Mouse (Mus musculus) limb, embryonic 11.5 days (tissue): ENCODE results near the gene Abhd17c. TPM values are rescaled to one million over a fixed set of nuclear protein-coding genes. Genes with fewer than 3 reads are reported as not detected.

ENCODE experiments used
- ATAC-seq: fragments of 200-750 bp; cut with Nextera tagmentation; 2 replicates; pipeline ENCODE4 v1.8.0; 2017; ENCODE audit warnings: low read depth; ENCODE audit not compliant: insufficient number of reproducible peaks, low FRiP score, low TSS enrichment
- DNase-seq: peaks from one replicate; pipeline ENCODE4 v3.0.0-alpha.2; 2015; ENCODE audit warnings: low spot score
- H3K27ac ChIP-seq: fragments of 300-500 bp; sonication (generic); replicated peaks from 2 replicates; pipeline ENCODE4 v1.5.1; 2014; ENCODE audit warnings: low read depth, mild to moderate bottlenecking, low read length
- H3K27me3 ChIP-seq: fragments of 300-500 bp; sonication (generic); 2 replicates; pipeline ENCODE4 v1.6.1; 2014; ENCODE audit warnings: mild to moderate bottlenecking, low read length, mixed read lengths; ENCODE audit not compliant: control insufficient read depth, insufficient read depth
- H3K36me3 ChIP-seq: fragments of 300-500 bp; sonication (generic); 2 replicates; pipeline ENCODE4 v1.6.1; 2014; ENCODE audit warnings: mild to moderate bottlenecking, low read length, moderate library complexity, mixed read lengths; ENCODE audit not compliant: control insufficient read depth, insufficient read depth
- H3K4me1 ChIP-seq: fragments of 300-500 bp; sonication (generic); 2 replicates; pipeline ENCODE4 v1.6.1; 2014; ENCODE audit warnings: low read length, mixed read lengths; ENCODE audit not compliant: control insufficient read depth, insufficient read depth
- H3K4me2 ChIP-seq: fragments of 300-500 bp; sonication (generic); 2 replicates; pipeline ENCODE4 v1.6.1; 2014; ENCODE audit warnings: low read depth, mild to moderate bottlenecking, moderate library complexity; ENCODE audit not compliant: severe bottlenecking
- H3K4me3 ChIP-seq: fragments of 300-500 bp; sonication (generic); 2 replicates; pipeline ENCODE4 v1.5.1; 2014; ENCODE audit warnings: low read depth, low read length
- H3K9ac ChIP-seq: fragments of 300-500 bp; sonication (generic); 2 replicates; pipeline ENCODE4 v1.6.1; 2014; ENCODE audit warnings: mild to moderate bottlenecking, low read length
- H3K9me3 ChIP-seq: fragments of 300-500 bp; sonication (generic); 2 replicates; pipeline ENCODE4 v1.6.1; 2016; ENCODE audit warnings: low read length; ENCODE audit not compliant: control insufficient read depth
- WGBS: fragments of 180-500 bp; shearing (Covaris S2); extraction: QIAGEN DNeasy Blood & Tissue Kit; methylation state at CpG from one replicate; pipeline ENCODE4 v1.1.7; 2014; 5-methylcytosine and 5-hydroxymethylcytosine counted together
- polyA plus RNA-seq: library from polyadenylated mRNA; unstranded; fragments of >200 nt; fragmentation: Nextera tagmentation; extraction: Ambion mirVana; gene quantifications from 2 replicates; pipeline ENCODE4 v1.2.1, GENCODE M21; 2014

The Abhd17c gene
- polyA plus RNA-seq, 1 experiment from 2014 or later, result 51.8 TPM

DNA sequence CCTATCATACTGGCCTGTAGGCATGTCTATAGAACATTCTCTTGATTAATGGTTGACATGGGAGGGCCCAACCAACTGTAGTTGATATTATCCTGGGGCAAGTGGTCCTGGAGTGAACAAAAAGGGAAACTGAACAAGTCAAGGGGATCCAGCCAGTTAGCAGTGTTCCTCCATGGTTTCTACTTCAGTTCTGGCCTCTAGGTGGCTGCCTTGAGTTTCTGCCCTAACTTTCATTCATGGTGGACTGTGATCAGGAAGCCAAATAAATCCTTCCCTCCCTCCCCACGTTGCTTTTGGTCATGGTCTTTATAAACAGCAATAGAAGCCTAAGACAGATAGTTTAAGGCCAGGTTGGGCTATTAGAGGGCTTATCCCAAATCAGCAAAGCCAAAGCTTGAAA, 61.9 kb downstream of the Abhd17c start:
- Histone ChIP-seq H3K27me3 (peaks cover 18% of the 10 kb centered on the region), H3K9ac (no peak overlapping the region), H3K4me3 (no peak overlapping the region), H3K4me1 (0 out of 2 replicates have a peak, but pooled peaks cover 3% of the 10 kb centered on the region), H3K9me3 (no peaks in the 10 kb centered on the region), H3K4me2 (no peak overlapping the region), H3K27ac (no peak overlapping the region), H3K36me3 (no peaks in the 10 kb centered on the region)
- DNase-seq (no peak), ATAC-seq (no peak)
- 15% methylated on average over 1 of the region's 1 CpGs for WGBS

GRCm38 (mm10) chr7:84088971-84089370, 62.7 kb downstream of the Abhd17c start:
- H3K27ac ChIP-seq, result no peak overlapping the region
- H3K4me3 ChIP-seq, result no peak overlapping the region

DNA sequence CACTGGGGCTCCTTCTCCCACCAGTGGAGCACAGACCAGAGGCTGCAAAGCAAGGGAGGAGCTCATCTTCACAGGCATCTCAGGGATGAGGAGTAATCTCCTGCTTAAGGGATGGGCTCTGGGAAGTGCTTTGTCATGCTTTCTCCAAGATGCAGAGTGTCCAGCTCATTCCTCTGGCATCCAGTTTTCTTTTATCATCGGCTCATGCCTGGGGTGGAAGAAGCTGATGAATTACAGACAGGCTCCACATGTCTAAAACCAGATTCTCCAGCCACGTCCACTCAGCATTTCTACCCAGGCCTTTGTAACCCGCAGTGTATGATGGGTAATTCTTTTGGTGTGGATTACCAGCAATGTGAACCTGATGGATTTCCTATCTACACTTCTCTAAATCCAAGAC, 63.5 kb downstream of the Abhd17c start:
- WGBS, result 82% methylated on average over 3 of the region's 3 CpGs
- Histone ChIP-seq H3K4me2 (no peak overlapping the region), H3K27ac (no peak overlapping the region), H3K9ac (no peak overlapping the region), H3K4me1 (0 out of 2 replicates have a peak, but pooled peaks cover 3% of the 10 kb centered on the region), H3K4me3 (no peak overlapping the region), H3K27me3 (peaks cover 20% of the 10 kb centered on the region), H3K9me3 (no peaks in the 10 kb centered on the region), H3K36me3 (no peaks in the 10 kb centered on the region)
- DNase-seq (no peak), ATAC-seq (no peak)

More at GRCm38 (mm10) chr7:84088971-84089370, 62.7 kb downstream of the Abhd17c start:
- no peak overlapping the region for H3K4me2 ChIP-seq
- DNase-seq (peak; percentile 82), ATAC-seq (no peak)
- H3K9ac ChIP-seq, result no peak overlapping the region
- no peaks in the 10 kb centered on the region for H3K9me3 ChIP-seq
- 18% methylated on average over 4 of the region's 4 CpGs for WGBS
- H3K4me1 ChIP-seq, result 0 out of 2 replicates have a peak, but pooled peaks cover 3% of the 10 kb centered on the region
- peaks cover 20% of the 10 kb centered on the region for H3K27me3 ChIP-seq
- no peaks in the 10 kb centered on the region for H3K36me3 ChIP-seq

- Histone ChIP-seq H3K27me3 (peaks cover 20% of the 10 kb centered on the region), H3K27ac (no peak within 1 kb of the TSS), H3K9me3 (no peaks in the 10 kb centered on the region), H3K4me3 (peak within 1 kb of the TSS; percentile 40), H3K4me2 (peak within 1 kb of the TSS; percentile 81), H3K9ac (no peak within 1 kb of the TSS; the same call in 1 of the 2 replicates), H3K36me3 (no peaks in the 10 kb centered on the region), H3K4me1 (0 out of 2 replicates have a peak, but pooled peaks cover 3% of the 10 kb centered on the region)
- WGBS, result 1% methylated on average over 54 of the region's 54 CpGs
- DNase-seq (peak; percentile 88), ATAC-seq (peak; percentile 61)
Measured at GRCm38 (mm10) chr7:84086039-84086829, 65.5 kb downstream of the Abhd17c start, which contains the start of gene Cemip. Gene Cemip, minus strand, starts transcription at chr7:84086502.

DNA sequence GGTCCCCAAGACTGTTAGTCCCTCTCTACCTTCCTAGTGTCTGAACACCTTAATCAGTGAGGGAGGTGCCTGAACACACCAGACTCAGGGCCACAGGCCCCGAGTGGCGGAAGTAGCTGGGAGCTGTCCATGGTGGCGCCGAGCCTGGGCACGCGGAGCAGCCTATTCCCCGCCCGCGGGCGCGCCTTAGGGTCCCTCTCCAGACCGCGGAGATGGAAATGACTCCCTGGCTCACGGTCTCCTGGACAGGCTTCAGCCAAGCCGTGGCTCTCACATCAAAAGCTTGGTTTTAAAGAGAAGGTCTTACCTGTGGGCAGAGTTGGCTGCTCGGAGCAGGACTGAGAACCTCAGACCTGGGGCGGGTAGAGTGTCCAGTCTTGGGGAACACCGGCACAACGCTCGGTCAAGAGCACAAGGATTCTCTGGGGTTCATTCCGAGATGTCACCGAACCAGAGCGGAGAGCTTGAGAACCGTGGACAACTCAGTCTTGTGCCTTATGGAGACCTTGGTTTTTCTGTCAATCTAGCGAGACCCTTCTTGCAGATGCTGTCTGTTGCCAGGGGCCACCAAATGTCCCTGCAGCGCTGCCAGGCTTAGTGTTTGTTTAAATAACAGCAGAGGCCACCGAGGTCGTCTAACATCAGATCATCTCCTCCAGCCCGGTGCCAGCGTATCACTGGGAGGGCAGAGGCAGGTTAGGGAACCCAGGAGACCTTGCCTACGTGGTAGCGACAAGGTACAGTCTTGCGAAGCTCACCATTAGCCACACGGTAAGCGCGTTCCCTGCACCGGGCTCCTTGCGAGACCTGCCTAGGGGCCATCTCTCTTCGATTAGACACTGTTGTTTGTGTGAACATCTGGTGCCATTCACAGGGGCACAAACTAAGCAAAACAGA, 66.4 kb downstream of the Abhd17c start:
- H3K9me3 ChIP-seq, result no peaks in the 10 kb centered on the region
- no peaks in the 10 kb centered on the region for H3K36me3 ChIP-seq
- H3K4me2 ChIP-seq, result no peak overlapping the region
- no peak overlapping the region for H3K9ac ChIP-seq
- ATAC-seq, result no peak
- H3K27me3 ChIP-seq, result peaks cover 20% of the 10 kb centered on the region
- 0 out of 2 replicates have a peak, but pooled peaks cover 3% of the 10 kb centered on the region for H3K4me1 ChIP-seq
- H3K27ac ChIP-seq, result no peak overlapping the region
- WGBS, result 3% methylated on average over 39 of the region's 39 CpGs
- peak; percentile 90 for DNase-seq
- no peak overlapping the region for H3K4me3 ChIP-seq

DNA sequence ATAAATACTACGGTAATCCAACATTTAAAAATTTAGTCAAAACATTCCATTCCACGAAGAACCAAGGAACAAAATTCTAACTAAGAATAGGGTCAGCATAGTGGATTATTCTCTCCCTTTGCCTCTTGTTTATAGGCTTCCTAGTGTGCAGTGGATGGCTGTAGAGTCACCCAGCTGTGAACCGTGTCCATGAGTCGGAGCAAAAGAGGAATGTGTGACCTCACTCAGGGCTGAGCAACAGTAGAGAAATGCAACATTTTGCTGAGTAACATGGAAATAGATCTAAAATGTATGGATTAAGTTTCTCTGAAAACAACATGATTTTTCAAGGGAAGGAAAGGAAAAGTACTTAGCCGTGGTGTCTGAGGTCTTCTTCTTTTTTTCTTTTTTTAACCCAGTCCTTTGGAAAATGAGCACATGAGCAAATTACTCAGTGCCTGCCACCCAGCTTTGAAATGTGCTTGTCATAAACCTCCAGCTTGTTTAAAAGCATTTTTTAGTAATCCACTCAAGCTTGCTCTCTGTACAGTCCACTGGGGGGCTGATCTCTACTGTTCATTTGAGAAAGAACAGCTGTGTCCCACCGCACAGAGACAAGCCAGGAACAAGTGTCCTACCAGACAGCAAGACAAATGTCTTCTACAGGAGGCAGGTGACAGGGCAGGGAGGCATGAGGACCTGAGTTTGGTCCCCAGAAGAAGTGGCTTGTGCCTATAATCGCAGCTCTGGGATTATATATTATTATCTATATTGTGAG, 74.3 kb downstream of the Abhd17c start:
- no peak overlapping the region for H3K4me2 ChIP-seq

DNA sequence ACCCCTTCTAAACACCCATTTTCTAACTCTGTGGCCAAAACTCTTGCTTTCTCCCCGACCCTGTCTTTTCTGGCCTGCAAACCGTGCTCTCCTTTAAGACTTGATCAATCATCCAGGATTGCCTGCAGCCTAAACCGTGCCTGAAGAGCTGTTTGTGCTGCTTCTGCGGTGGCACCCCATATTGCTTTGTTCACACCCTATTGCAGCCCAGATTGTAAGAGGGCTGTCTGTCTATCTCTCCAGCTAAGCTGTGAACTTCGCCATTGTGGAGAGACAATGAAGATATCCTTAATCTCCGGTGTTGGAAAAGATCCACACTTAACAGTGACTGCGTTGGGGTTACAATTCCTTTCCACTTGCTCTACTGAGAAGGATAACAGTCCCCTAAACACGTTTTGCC, 77.4 kb downstream of the Abhd17c start:
- no peak for DNase-seq
- no peaks in the 10 kb centered on the region for H3K36me3 ChIP-seq
- H3K27me3 ChIP-seq, result no peaks in the 10 kb centered on the region
- H3K4me1 ChIP-seq, result no peaks in the 10 kb centered on the region
- H3K4me3 ChIP-seq, result no peak overlapping the region
- H3K27ac ChIP-seq, result no peak overlapping the region
- 54% methylated on average over 8 of the region's 8 CpGs for WGBS
- no peak overlapping the region for H3K9ac ChIP-seq
- ATAC-seq, result no peak
- no peaks in the 10 kb centered on the region for H3K9me3 ChIP-seq
- no peak overlapping the region for H3K4me2 ChIP-seq

More for the DNA sequence above, 74.3 kb downstream of the Abhd17c start:
- Histone ChIP-seq H3K4me1 (no peaks in the 10 kb centered on the region), H3K9me3 (no peaks in the 10 kb centered on the region), H3K36me3 (no peaks in the 10 kb centered on the region), H3K9ac (no peak overlapping the region), H3K27ac (no peak overlapping the region), H3K4me3 (no peak overlapping the region), H3K27me3 (no peaks in the 10 kb centered on the region)
- WGBS, result 80% methylated on average over 7 of the region's 7 CpGs
- DNase-seq, result no peak
- ATAC-seq, result no peak

GRCm38 (mm10) chr7:84073856-84074255, 77.8 kb downstream of the Abhd17c start:
- ATAC-seq, result no peak
- no peak for DNase-seq
- Histone ChIP-seq H3K27me3 (no peaks in the 10 kb centered on the region), H3K27ac (no peak overlapping the region), H3K4me2 (no peak overlapping the region), H3K36me3 (no peaks in the 10 kb centered on the region), H3K9ac (no peak overlapping the region), H3K4me3 (no peak overlapping the region), H3K9me3 (no peaks in the 10 kb centered on the region), H3K4me1 (no peaks in the 10 kb centered on the region)
- 81% methylated on average over 3 of the region's 3 CpGs for WGBS
